Mouse (Mus musculus) NIH3T3 (cell line): ENCODE results near the gene Sec61a2.

ENCODE experiments used
- DNase-seq: peaks from one replicate; pipeline ENCODE4 v3.0.0-alpha.2; 2012; ENCODE audit warnings: low read depth

Gene Sec61a2

DNA sequence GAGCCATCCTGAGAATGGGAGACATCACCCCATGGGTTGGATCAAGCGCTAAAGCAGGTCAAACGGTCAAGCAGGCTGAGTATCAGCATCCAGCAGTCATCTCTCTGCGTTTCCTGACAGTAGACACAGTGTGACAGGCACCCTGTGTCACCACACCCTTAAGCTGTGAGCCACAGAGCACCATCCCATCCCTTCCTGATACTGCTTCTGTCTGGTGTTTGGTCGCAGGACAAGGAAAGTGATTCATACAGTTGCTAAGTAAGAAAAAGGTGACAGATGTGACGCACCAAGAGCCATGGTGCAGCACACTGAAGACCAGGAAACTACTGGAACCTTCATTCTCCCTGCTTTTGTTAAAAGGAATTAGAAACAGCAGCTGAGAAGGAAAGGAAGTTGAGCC, 6.4 kb downstream of the Sec61a2 start:
- no peak for DNase-seq

DNA sequence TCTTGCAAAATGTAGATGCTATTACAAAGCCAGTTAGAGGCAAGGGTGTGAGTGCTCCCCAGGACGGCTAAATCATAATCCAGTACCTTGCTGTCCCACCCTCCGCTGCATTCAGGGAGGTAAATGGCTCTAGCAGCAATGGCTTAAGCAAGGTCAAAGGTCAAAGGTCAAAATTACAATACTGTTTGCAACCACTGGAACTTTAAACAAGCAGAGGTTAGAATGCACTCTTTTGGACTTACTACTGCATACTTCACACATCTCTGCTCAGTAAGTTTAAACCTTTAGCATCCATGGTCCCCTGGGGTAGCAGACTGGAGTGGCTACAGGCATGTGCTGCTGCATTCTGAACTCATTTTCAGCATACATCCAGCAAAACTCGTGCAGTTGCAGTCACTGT, 17.8 kb downstream of the Sec61a2 start:
- no peak for DNase-seq

DNA sequence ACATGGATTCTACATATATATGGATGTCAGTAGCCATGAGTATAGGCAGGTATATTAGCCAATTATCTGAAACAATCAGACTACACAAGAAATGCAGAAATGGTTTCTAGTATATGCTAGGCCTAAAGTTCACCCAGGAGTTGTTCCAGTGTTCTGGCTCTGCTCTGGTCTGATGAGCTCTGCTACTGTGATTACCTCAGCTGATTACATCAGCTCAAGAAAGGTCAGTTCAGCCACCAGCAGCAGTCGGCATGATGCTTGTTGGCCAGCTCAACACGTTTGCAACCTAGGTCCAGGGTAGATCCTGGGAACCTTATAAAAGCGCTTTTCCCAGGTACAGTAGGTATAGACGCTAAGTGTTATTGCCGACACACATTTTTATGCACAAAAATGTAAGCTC, 25.5 kb downstream of the Sec61a2 start:
- no peak for DNase-seq

DNA sequence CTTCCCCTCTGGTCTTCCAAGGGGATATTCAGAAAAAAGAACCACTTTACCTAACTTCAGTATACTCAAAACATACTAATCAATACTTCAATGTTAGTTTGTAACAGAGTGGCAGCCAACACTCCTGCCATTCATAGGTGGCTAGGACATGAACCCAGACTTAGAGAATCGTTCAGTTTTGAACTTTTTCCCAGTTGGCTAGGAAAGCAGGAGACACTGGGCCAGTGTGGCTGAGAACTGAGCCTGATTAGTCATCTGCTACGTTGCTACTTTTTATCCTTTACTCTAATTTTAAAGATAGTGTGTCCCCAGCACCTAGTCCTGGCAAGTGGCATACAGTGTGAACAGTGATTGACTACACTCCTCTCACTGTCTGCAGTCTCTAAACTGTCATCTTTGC, 27.6 kb downstream of the Sec61a2 start:
- peak; percentile 9 for DNase-seq

DNA sequence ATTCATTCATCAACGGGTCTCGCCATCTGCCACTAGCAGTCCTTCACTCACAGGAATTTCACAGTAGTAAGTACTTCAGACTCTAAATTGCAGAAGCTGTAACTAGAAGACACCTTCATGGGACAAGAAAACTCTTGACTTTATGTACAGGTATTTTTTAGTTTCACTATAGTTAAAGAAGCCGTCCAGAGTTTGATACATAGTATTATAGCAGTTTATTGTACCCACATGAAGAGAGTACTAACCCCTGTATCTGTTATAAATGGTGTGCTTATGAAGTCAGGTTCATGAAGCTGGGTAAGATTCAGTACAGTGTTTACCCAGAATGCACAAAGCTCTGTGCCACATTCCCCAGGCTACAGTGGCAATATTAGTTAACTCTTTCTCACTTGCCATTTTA, 32.4 kb downstream of the Sec61a2 start, which contains the start of gene Gm13199:
Gene Gm13199, minus strand, starts transcription at position 101 of the 400 bp plus-strand sequence.
- no peak for DNase-seq

DNA sequence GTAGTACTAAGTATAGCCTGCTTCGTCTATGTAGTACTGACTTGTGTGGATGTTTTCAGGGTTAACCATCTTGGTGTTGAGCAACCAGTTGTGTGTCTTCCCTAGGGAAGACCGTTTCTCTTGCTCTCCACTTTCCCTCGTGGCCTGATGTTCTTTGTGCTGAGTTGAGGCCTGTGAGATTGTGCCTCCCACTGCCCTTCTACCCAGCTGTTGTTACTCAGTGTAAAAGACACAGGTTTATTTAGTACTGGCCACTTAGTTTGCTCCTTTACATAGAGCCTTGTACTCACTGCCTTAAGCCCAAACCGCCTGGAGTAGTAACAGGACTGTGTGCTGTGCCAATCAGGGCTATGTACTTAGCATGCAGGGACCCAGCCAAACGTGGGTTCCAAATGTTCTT, 43.4 kb downstream of the Sec61a2 start:
- DNase-seq, result no peak

DNA sequence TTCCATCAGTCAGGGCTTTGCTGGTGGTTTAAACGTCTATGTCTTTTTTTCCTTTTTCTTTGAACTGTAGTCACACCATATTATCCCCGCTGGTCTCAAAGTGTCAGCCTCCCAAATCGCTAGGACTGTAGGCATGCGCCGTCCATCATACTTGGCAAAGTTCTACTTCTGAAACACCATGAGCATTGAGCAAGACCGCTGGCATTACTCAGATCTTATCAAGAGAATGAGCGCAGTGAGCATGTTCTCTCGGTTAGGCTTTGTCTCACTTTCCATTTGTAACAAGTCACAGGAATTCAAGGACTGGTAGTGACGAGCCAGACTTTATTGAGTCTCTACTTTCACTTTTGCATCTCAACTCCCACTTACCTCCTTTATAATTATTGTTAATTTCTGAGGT, 44.1 kb downstream of the Sec61a2 start:
- peak; percentile 14 for DNase-seq

DNA sequence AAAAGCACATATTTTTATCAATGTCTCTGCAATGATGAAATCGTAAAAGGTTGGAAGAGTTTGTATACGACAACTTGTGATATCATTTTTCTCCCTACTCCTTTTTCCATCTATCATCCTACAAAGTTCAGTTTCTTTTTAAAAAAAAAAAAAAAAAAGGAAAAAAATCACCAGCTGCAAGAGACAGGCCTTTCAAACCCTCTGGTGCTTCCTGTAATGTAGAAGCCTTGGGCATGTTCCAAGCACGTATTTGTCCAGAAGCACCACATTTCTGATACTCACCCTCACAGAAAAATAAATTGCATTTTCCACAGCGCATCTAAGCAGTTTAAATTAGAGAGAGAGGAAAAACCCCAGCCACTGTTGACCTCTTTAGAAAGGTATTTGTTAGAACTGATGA, 49.4 kb downstream of the Sec61a2 start:
- DNase-seq, result peak; percentile 46

DNA sequence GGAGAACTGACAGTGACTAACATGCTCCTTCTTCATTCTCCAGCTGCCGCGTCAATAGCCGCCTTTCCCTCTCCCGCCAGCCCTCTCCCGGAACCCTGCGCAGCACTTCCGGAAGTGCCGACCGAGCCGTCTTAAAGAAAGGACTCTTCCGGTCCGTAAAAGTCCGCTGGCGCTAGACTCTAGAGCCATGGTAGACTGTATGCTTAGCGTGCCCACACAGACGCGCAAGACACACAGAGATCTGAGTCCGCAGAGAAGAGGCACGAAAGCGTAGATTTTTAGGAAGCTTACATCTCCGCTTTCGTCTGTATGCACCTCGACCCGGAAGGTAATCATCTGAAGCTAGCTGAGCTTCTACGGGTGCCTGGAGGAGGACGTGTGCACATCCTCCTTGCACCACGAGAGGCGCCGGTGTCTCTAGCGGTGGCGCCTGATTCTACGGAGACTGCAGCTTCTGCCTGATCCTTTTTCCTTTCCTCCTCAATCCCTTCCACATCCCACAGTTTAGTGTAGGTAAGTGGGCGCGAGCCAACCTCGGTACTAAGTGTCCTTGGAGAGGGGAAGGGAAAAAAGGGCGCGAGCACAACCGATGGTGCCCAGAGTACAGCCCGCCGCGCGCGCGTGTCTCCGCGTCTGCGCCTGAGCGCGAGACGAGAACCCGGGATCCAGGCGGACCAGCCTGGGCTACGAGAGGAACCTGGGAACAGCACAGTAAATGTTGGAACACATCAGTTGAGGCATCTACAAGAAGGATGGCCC, 50.2 kb downstream of the Sec61a2 start, which contains the start of the genes Nudt5 and Cdc123:
Gene Nudt5, plus strand, starts transcription at position 147 of the 759 bp plus-strand sequence.
Gene Cdc123, minus strand, starts transcription at position 292 of the 759 bp plus-strand sequence.
- DNase-seq, result peak; percentile 92

DNA sequence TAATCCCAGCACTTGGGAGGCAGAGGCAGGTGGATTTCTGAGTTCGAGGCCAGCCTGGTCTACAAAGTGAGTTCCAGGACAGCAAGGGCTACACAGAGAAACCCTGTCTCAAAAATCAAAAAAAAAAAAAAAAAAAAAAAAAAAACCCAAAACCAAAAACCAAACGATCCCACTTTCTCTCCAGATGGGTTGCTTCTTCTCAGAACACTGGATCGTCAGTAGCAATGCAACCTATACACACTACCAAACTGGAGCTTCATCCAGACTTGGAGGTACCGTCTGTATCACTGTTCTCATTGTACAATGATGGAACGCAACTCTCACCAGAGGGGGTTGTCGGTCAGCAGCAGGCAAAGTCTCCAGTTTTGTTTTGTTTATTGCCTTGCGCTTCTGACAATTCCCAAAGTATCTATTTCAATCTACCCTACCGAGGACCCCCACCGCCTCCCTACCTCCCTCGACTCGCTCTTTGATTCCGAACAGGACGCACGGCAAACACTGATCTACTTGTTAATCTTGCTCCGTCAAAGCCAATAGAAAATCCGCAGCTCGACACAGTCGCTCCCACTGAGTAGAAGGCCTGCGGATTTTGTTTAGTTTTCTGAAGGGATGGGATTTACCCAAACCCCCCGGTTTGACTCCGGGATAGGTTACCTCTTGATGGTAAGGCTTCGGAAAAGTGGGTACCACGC, 50.9 kb downstream of the Sec61a2 start:
- no peak for DNase-seq

DNA sequence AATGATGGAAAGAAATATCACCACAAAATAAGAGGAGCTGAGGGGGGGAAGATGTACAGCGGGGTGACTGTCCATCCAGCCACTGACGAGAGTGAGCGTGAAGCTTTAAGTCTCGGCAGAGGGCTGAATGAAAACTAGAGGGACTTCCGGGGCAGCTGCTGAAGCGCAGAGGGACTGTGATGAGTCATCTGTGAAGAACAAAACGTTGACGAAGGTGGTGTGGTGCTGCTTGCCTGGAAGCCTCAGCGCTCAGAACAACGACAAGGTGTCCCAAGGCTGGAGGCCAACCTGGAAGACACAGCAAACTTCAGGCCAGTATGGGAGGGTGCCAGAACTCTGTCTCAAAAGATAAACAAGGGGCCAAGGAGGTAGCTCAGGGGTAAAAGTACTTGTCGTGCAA, 54.4 kb downstream of the Sec61a2 start:
- no peak for DNase-seq

DNA sequence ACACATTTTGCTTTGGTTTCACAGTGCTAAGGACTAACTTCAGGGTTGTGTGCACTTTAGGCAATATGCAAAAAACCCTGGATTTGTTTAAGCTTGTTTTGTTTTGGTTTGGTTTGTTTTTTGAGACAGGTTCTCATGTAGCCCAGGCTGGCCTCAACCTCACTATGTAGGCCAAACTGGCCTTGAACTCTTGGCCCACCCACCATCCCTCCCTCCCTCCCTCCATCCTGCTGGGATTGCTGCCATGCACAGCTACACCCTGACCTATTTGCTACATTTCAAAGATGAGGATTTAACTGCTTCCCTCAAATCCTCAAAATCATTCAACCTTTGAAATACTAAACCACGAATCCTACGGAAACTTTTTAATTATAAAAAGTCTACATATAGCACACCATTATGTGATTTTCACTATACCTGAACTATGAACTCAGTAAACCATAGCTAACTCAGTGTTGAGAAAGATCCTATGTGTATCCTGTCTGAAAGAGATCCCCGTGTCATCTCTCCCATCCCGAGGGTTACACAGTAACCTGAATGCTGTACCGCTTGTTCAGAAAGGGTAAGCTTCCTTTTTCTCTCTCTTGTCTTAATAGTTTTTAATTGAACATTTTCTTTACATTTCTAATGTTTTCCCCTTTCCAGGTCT, 69.8 kb downstream of the Sec61a2 start:
- DNase-seq, result no peak

DNA sequence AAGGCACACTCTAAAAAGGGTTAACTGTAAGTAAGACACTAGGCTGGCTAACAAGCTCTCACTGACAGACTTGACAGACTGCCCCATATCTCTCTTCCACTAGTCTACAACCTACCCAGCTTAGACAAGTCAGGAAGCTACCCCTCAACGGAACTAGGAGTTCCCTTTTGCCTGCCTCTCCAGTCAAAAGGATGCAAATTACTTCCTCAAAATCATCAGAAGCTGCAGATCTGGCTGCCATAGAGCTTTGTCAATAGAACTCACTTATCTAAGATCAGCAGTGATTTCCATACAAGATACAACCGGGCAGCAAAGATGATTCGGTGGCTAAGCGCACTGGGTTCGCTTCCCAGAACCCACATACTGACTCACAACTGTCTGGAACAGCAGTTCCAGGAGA, 70.5 kb downstream of the Sec61a2 start:
- DNase-seq, result peak; percentile 19

DNA sequence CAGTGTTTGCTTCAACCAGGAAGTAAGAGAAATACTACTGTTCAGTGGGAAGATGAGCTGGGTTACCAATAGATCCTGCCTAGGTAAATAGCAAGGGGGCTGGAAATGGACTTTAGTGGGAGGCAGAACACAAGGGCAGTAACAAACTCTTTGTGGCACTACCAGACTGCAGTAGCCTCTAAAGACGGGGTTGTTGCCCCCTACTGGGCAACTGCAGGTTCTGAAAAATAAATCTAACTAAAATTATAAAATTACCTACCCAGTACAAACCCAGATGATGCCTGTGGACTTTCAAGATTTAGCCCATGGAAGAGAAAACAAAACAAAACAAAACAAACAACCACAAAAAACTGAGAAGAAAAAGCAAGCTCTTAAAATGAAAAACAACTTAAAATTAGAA, 71.0 kb downstream of the Sec61a2 start:
- DNase-seq, result peak; percentile 58

DNA sequence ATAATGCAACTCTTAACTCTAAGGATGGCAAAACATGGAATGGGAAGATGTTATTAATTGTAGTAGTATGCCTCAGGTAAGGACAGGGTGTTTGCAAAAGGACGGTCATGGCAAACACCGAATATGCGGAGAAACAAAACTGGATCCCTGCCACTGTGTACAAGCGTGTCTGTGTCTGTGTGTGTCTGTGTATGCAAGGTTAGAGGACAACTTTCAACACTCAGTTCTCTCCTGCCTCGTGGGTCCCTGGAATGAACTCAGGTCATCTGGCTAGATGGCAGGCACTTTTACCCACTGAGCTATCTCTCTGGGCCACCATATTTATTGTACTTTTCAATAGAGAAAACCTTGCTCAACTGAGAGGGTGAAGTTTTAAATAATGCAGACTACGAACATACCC, 72.8 kb downstream of the Sec61a2 start:
- DNase-seq, result no peak

DNA sequence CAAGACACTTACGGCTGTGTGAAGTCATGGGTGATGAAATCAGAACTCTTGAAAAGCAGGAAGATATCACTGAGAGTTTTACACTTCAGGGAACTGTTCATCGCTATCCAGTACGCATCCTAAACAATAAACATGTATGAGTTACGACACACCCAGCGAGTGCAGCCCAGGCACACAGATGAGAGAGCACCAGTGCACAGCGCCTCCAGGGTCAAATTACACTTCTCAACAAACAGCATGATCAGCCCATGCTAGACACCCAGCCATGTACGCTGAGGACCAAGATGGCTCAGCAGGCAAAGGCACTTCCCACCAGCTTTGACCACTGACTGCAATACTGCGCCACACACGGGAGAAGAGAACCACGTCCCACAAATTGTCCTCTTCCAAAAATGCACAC, 74.0 kb downstream of the Sec61a2 start:
- no peak for DNase-seq
